Mouse (Mus musculus) C2C12 (cell line): ENCODE measurements around the gene Ube2q2.

Experiments
- CEBPB ChIP-seq: IDR thresholded peaks from one replicate; pipeline ENCODE4 v1.6.1; 2011; ENCODE audit warnings: low read depth, mild to moderate bottlenecking, control low read depth, moderate library complexity
- CTCF ChIP-seq: IDR thresholded peaks from one replicate; pipeline ENCODE4 v1.5.1; 2011; ENCODE audit not compliant: control insufficient read depth, insufficient read depth, insufficient read length
- FOSL1 ChIP-seq: IDR thresholded peaks from one replicate; pipeline ENCODE4 v1.8.0; 2011; ENCODE audit warnings: mild to moderate bottlenecking, low read length; ENCODE audit not compliant: poor library complexity, insufficient read depth, severe bottlenecking
- MAX ChIP-seq: IDR thresholded peaks from one replicate; pipeline ENCODE4 v1.6.1; 2011; ENCODE audit warnings: mild to moderate bottlenecking, control low read depth
- MYOD1 ChIP-seq: IDR thresholded peaks from one replicate; pipeline ENCODE4 v1.6.1; 2011; ENCODE audit warnings: low read depth; ENCODE audit not compliant: control insufficient read depth, insufficient read length
- MYOG ChIP-seq: IDR thresholded peaks from one replicate; pipeline ENCODE4 v1.6.1; 2011; ENCODE audit not compliant: control insufficient read depth, insufficient read length; ENCODE audit errors: extremely low read depth
- USF1 ChIP-seq: IDR thresholded peaks from one replicate; pipeline ENCODE4 v1.6.1; 2011; ENCODE audit warnings: low read depth, mild to moderate bottlenecking, control low read depth, moderate library complexity

DNA sequence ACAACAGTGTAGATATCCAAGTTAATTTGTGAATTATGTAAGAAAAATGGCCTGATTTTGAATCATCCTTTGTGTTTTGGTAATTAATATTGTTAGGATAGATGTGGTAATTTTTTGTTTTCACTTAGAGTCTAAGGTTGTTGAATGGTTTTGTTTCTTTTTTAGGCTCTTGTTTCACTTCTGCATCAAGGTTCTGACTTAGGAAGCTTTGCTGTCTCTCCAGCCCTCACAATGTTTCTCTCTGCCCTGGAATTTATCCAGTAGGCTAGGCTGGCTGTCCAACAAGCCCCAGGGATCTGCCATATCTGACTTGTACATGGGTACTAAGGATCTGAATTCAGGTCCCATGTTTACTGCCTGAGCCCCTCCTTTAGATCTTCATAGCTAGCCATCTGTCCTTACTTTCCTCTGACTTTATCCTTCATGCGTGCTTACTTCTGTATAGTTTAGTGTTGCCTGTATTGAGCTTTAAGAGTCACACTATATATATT is 23.6 kb downstream of the Ube2q2 start:
- TF ChIP-seq CTCF (no peak), USF1 (no peak), CEBPB (no peak), MYOG (no peak), FOSL1 (no peak), MYOD1 (no peak), MAX (no peak)
